Mouse (Mus musculus) midbrain, embryonic 10.5 days (tissue): ENCODE measurements around the gene Dnajc13. TPM values are rescaled to one million over a fixed set of nuclear protein-coding genes. Genes with fewer than 3 reads are reported as not detected.

Experiments used
- polyA plus RNA-seq: library from polyadenylated mRNA; unstranded; fragments of >200 nt; fragmentation: Nextera tagmentation; extraction: Ambion mirVana; gene quantifications from 2 replicates; pipeline ENCODE4 v1.2.1, GENCODE M21; 2016

Dnajc13 gene
- polyA plus RNA-seq, 1 experiment from 2014 or later = 15.9 TPM

Other genes starting within 250 kb of the Dnajc13 start
- gene Gm28305, start 222.3 kb downstream of the Dnajc13 start, polyA plus RNA-seq = not detected in 2 replicates
- gene Uba5, start 199.8 kb downstream of the Dnajc13 start, polyA plus RNA-seq = 46.2 and 48.3 TPM in 2 replicates
- 7.8 and 8.1 TPM in 2 replicates for gene Acad11, start 199.6 kb downstream of the Dnajc13 start, polyA plus RNA-seq
- gene Ackr4, start 136.0 kb downstream of the Dnajc13 start, polyA plus RNA-seq = 0.30 and 0.59 TPM in 2 replicates
- gene Acpp, start 74.8 kb upstream of the Dnajc13 start, polyA plus RNA-seq = 0.16 TPM in 1 of 2 replicates, not detected in the other